Mouse (Mus musculus) B cell, adult 62 days (primary cell): ENCODE measurements around the gene Arl13b. TPM values are rescaled to one million over a fixed set of nuclear protein-coding genes. Genes with fewer than 3 reads are reported as not detected.

Experiments
- total RNA-seq: library from RNA; stranded (reverse); gene quantifications from 4 replicates; pipeline ENCODE4 v1.2.4, GENCODE M21; 2023

Arl13b gene
- 18.3 to 27.7 TPM (median 23.8 TPM) in 4 replicates for total RNA-seq

DNA sequence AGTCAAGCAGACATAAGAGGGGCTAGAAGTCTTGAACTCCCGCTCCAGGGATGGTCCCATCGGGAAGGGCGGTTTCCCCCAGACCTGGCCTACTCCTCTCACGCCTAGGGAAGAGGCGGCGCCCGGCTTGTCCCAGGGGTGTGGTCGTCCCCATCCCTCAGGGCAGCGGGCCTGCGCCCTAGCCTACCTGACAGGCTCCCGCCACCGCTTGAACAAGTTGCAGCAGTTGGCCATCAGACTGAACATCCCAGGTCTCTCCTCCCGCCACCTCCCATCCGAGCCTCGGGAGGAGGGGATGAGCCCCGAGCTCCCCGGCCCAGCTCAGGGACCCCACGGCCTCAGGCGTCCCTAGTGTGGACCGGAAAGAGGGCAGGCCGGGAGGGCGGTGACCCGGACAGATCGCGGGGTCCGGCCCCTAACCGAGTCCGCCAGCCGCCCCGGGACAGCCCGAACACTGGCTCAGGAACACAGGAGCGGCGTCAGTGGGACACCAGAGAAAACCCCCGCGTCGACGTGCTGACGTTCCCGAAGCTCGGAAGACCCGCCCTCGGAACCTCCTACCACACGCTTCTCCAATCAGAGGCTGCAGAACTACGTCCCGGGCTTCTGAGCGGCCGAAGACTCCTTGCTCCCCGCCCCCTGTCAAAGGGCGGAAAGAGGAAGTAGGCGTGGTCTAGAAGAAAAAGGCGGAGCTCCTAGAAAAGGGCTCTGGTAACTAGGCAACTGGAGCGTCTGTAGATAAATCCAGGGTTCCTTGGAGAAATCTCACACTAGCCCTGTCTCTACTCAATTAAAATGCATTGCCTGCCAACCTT is at the start of gene Arl13b:
Gene Arl13b (minus strand): TSS at position 543 of the 815 bp plus-strand sequence.

DNA sequence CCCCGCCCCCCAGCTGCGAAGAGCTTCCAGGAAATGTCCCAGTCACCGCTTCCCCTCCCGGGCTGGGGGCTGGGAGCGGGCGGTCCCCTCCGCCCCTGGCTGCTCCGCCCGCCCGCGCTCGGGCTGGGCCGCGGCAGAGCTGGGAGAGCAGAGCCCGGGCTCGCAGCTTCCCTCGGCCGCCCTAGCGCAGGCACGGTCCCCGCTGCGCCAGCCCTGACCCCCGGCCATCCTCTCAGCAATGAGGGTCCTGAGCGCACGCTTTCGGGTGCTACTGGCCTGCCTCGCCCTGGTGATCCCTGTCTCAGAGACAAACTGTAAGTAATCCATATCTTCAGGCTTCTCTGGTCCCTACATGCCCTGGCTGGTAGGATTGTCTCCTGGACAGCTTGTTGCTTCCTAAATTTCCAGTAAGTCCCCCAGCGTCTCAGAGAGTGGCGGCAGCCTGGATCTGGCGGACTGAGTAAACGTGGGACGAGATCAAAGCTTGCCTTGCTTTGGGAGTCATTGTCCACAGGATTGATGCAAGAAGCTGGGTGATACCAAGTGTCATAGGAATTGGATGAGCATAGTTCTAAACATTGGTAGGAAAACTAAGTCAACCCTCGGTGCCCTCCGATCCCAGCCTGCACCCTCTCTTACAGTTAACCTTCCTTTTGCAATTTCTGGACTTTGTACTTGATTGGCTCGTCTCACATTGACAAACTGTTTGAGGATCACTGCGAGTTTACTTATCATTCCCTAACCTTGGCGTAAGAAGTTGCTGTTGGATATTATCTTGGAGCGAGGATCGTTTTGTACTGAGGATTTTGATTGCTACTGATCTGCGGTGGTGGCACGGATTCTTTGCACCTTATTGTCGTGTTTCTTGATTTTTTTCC is 7.6 kb upstream of the Arl13b start, which contains the start of gene Pros1:
Gene Pros1 (plus strand): TSS at position 117 of the 878 bp plus-strand sequence.

DNA sequence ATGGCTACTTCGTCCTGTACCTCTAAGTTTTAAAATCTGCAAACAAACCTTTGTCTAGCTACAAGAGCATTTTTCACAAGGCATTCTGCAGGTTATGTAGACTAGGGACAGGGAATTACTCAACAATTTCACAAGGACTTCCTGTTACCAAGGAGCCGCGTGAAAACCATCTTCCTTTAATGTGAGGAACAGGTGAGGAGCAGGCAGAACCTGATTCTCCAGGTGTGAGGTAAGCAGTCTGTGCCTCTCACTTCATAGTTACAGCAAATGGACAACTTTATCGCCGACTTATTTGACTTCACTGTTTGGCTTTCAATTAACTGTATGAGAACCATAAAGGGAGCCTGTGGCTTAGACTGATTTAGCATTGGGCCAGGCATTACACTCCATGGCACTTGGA is 32.3 kb downstream of the Arl13b start, which contains the start of gene Stx19:
Gene Stx19 (plus strand): TSS at position 186 of the 400 bp plus-strand sequence.

DNA sequence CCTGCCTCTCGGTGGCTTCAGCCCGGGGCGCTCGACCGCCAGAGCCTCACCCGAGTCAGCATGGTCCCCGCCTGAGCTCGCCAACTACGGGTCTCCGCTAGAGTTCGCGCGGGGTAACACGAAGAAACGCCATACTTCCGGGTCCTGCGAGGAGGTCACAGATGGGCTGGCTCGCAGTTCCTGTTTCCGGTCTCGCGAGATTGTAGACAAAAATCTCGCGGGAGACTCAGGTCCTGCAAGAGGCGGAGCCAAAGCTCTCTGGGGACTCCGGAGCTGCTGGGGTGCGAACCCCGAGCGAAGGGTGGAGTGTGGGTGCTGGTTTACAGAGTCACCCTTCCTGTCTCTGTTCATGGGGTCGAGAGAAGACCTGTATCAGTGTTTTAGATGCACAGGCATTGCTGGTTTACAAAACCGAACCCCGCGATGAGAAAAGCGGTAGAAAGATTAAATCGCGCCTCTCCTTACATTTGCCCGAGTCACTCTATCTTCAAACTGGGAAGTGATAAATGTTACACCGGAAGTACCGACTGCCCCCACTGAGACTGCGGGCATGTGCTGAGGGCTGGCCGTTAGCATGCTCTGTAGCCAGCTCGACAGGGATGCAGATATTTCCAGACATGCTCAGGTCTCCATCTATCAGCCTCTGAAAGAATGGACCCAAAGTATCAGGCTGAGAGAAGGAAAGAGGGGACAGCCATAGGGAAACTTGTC is 60.1 kb downstream of the Arl13b start, which contains the start of gene Nsun3:
Gene Nsun3 (minus strand): TSS at position 198 of the 711 bp plus-strand sequence.

Other genes starting within 250 kb of the Arl13b start
- 9.4 to 26.2 TPM (median 14.6 TPM) in 4 replicates for gene Nsun3, start 60.2 kb downstream of the Arl13b start, total RNA-seq
- not detected in 4 replicates for gene Stx19, start 32.4 kb downstream of the Arl13b start, total RNA-seq
- gene Pros1, start 7.3 kb upstream of the Arl13b start, total RNA-seq: 0.75 TPM in 1 of 4 replicates, not detected in the others